Mouse (Mus musculus) adrenal gland, adult 18-20 months (tissue): Measurements from ENCODE around the gene Gm4131. TPM values are rescaled to one million over a fixed set of nuclear protein-coding genes. Genes with fewer than 3 reads are reported as not detected.
A peak's percentile ranks its signal among the peaks of the same experiment; 100 is the strongest.
"Not testable (repeated sequence)": the region's sequence is repeated elsewhere in the genome, so short reads cannot be mapped to it uniquely, and the experiment has no call there.

Experiments
- DNase-seq, 2 experiments: peaks; one replicate each; pipeline ENCODE4 v3.0.0; 2021 to 2022; ENCODE audit warnings: low spot score in 2 of 2
- long read RNA-seq, 2 experiments: library from polyadenylated mRNA; stranded (forward); transcript quantifications; one replicate each; pipeline ENCODE4 v2.0.0; 2021
- total RNA-seq, 2 experiments: library from RNA; stranded (reverse); gene quantifications; 1 replicate in 1 of 2; 2 replicates in 1 of 2; pipeline ENCODE4 v1.2.3; 2021

Gene Gm4131
- not detected for total RNA-seq
- long read RNA-seq, experiment 1 = 0 reads
- long read RNA-seq, experiment 2 = 0 reads

DNA sequence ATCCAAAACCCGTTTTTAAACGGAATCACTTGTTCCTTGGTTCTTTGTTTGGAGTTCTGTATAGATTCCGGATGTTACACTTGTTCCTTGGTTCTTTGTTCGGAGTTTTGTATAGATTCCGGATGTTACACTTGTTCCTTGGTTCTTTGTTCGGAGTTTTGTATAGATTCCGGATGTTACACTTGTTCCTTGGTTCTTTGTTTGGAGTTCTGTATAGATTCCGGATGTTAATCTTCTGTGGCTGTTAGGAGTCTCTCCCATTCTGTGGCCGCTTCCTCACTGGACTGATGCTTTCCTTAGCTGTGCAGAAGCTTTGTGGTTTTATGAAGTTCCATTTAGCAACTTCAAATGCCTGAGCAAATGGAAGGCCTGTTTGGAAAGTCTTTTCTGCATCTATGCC, at the start of gene Gm4131:
Gene Gm4131, minus strand, starts transcription at position 101 of the 400 bp plus-strand sequence.
- not testable (repeated sequence) for DNase-seq

DNA sequence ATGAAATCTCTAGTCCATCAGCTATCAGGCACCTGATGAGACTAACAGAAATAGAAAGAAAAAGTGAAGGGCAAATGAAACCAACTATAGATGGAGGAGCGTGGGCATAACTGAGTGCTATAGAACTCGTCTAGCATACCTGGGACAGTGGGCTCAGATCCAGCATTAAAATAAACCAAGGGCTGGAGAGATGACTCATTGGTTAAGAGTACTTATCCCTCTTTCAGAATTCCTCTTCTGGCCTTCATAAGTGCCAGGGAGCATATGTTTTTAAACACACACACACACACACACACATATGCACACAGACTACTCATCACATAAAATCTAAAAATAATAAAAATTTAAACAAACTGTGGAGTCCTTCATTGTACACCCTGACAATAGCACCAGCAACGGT, 43.2 kb upstream of the Gm4131 start:
- DNase-seq = no peak

DNA sequence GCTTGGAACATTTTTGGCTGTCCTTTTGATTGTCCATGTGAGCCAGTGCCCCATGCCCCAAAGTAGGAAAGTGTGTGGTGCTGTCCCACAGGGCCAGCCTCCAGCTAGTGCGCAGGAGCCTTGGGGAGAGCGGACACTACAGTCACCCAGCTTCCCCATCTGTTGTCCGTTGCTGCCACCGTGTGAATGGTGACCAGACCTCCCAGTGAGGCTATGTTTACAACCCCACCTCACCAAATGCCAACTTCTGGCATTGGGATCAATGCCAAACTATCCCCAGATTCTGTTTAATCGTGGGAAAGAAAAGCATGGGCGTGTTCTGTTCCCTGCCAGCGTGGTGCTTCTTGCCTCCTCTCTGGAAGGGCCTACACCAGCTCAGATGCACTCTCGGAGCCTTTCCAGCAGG, 41.1 kb upstream of the Gm4131 start:
- peak in 1 of 2 experiments; percentile 4 for DNase-seq

DNA sequence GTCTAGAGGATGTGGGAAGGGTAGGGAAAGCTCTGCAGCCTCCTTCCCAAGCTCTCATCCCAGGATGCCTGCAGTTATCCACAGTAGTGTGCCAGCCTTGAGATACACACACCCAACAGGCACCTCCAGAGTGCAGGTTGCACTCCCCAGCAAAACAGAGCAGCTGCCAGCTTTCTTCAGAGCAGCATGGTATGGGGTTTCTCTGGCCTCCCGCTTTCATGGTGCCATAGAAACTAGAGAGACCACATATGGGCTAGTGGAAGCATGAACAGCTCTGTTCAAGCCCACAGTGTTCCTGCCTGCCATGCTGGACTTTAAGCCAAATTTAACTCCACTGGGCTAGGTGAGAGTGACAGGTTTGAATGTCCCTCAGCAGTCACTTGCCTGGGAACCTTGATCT, 36.1 kb upstream of the Gm4131 start:
- no peak for DNase-seq

DNA sequence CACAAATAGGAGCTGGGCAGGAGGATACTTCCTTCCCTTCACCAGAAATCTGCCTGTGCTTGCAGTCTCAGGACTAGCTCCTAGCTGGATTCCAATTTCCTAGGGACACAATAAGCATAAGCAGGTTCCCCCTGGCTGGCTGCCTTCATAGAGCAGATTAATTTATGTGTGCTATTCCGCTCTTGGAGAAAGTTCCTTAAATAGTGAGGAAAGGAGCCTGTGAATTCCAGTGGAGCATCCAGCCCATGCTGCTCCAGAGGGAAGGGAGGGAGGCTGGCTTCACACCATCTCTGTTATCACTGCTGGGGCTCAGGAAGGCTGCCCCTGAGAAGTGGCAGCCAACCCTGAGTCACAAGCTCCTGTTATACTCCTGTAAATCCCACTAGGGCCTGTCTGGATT, 35.5 kb upstream of the Gm4131 start:
- DNase-seq = no peak

DNA sequence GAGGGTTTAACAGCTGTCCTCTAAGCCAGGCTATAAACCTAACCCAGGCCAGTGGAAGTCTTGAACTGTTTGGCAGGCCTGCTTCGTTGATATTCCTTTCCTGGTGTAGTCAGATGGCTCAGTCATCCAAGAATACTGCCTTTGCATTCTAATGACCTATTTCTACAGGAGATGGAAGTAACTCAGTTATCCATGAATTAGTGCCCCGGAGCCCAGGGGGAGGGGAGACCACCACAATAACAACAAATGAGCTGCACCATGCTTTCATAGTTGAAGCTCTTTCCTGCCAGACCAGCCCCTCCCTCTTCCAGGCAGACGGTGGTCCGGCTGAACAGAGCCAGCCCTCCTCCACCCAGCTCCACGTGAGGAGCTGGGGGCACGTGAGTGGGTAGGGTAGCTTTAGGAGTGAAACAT, 33.4 kb upstream of the Gm4131 start:
- DNase-seq = no peak

DNA sequence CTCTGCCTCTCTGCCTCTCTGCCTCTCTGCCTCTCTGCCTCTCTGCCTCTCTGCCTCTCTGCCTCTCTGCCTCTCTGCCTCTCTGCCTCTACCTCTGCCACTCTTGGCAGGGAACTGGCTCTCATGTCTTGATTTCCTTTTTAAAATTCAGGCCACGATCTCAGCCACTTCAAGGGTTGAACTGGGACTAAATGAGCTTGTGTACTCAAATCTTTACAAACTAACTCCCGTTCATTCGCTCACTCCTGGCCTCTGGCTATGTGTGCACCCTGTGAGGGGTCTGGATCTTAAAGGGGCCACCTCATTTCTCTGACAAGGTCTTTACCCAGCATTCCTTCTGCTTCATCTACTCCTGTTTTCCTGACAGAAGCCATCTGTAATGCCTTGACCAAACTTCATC, 18.6 kb upstream of the Gm4131 start:
- no peak for DNase-seq

DNA sequence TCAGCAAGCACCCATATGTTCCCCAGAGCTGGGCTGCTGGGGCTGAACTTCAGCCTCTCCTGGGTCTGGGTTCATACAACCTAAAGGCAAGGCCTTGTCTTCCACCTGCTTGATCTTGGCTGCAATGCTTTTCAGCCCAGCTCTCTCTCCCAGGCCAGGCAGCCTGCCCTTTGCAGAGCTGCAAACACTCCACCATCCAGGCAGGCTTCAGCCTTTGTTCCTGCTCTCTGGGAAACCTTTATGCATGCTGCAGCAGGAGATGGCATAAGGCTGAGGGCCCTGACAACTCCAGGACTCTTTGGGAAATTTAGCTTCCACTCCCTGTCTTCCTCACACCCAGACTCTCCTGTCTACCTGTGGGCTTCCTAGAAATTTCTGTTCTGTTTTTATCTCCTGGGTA, 17.9 kb upstream of the Gm4131 start:
- DNase-seq = no peak

DNA sequence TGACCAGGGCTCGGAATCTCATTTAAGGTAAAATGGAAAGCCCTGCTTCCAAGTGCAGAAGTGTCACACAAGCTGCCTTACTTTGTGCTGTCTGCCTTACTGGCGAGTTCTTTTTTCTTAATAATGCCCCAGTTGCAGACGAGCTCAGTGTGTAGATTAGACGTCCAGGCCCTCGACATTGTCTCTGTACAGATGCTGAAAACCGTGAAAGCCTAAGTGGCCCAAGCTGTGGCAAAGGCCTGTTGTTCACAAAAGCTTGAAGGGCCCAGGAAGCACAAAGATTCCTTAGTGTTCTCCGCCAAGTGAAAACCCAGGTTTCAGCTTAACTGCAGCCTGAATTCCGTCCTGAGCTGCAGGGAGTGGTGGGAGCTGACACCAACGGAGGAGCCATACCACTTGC, 15.0 kb upstream of the Gm4131 start:
- DNase-seq = no peak

DNA sequence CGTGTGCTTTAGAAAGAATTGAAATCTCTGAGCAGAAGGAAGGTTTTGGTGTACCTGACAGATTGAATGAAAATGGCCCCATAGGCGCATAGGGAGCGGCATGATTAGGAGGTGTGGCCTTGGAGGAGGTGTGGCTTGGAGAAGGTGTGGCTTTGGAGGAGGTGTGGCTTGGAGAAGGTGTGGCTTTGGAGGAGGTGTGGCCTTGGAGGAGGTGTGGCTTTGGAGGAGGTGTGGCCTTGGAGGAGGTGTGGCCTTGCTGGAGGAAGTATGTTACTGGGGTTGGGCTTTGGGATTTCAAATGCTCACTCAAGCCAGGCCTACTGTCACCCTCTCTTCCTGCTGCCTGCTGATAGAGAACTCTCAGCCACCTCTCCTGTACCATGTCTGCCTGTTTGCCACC, 14.2 kb upstream of the Gm4131 start:
- DNase-seq = no peak

DNA sequence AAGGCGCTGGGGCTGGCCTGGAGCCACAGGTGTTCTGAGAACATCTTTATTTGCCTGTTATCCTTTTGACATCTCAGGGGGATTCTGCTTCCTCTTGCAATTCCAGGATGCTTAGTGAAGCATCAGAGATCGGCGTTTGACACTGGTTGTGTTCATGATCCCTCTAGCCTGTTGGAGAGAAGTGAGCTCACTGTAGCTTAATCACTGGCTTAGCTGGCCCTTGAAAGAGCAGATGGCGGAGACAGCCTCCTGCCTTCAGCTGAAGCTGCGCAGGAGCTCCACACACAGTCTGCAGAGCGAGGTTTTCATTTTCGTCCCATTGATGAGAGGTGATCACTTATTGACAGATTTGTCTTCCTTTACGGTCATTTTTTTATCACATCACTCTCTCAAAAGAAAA, 9.1 kb upstream of the Gm4131 start:
- no peak for DNase-seq

DNA sequence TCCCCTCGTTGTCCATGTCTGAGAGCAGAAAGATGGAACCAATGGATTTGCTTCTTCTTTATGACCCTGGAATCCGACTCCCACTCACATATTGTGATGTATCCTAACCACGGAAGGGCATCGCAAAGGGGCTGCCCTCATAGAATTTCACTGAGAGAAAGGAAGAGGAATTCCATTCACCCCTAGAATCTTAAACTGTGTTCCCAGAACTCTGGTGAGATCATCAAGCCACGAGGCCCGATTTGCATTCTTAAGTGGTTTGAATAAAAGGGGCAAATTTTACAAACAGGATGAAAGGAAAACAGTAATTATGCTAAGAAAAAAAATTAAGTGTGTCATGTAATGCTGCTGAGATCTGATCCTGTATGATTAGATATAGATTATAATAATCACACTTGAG, 8.2 kb upstream of the Gm4131 start:
- DNase-seq = no peak

DNA sequence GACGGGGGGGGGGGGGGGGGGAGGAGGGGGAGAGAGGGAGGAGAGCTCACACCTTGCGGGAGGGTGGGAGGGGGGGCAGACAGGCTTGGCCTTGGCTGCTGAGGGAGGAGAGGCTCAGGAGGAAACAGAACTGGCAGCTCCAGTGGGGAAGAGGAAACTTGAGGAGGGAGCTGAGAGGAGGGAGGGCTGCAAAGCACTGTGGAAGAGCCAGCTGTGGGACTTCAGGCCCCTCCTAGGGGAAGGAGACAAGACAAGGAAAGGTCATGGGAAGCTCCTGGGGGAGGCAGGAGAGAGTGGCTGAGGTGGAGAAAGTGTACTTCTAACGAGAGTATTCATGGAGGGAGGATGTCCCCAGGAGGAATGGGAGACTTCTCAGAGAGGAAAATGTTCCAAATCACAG, 6.7 kb upstream of the Gm4131 start:
- DNase-seq = no peak

DNA sequence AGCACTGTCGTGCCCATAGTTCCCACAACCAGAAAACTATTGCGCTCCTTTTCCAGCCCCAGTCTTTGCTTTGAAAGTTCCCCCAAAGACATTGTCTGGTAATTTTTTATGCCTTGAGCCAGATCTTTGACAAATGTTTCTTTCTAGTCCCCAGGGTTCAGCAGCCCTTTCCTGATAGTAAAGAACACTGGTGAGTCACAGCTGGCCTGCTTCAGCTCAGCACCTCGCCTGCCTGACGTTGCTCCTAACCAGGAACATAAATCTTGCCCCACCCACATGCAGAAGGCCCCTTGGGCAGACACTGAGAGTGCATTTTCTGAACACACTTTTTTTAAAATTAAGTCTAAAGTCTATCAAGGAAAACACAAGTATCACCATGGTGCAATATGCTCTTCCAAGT, 3.6 kb upstream of the Gm4131 start:
- no peak for DNase-seq

DNA sequence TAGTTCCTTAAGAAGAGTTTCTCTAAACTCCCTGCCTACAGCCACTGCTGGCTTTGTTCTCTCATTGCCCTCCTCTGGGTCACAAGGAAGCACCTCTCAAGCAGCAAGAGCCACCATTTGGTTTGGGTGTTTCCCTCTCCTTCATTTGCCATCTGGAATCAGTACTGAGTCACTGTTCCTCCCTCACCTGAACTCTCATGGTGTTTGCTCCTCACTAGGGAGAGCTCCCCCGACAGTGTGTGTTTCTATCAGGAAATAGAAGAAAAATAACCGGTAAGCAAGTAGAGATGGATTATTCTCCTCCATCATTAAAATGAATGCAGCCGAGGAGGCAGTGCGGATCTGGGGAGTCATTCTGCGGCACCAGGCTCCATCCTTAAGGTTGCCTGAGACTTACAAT, 2.7 kb upstream of the Gm4131 start:
- no peak for DNase-seq

DNA sequence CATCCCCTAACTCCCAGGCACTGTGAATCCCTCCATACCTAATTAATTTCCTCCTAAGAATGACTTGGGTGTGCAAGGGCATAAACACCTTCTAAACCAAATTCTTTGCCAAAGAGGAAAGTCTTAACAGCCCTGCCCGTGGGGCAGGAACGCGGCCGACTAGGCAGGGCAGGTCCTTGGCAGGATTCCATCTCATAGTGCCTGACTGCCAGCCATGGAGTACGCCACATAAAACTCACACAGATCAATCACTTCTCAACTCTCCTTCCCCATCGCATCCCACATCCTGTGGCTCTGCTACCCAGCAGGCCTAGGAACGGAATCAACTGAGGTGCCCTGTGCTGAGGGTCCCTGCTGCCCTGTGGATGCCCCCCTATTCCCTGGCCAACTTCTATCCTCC, 3.0 kb downstream of the Gm4131 start:
- DNase-seq = peak in 1 of 2 experiments; percentile 15

DNA sequence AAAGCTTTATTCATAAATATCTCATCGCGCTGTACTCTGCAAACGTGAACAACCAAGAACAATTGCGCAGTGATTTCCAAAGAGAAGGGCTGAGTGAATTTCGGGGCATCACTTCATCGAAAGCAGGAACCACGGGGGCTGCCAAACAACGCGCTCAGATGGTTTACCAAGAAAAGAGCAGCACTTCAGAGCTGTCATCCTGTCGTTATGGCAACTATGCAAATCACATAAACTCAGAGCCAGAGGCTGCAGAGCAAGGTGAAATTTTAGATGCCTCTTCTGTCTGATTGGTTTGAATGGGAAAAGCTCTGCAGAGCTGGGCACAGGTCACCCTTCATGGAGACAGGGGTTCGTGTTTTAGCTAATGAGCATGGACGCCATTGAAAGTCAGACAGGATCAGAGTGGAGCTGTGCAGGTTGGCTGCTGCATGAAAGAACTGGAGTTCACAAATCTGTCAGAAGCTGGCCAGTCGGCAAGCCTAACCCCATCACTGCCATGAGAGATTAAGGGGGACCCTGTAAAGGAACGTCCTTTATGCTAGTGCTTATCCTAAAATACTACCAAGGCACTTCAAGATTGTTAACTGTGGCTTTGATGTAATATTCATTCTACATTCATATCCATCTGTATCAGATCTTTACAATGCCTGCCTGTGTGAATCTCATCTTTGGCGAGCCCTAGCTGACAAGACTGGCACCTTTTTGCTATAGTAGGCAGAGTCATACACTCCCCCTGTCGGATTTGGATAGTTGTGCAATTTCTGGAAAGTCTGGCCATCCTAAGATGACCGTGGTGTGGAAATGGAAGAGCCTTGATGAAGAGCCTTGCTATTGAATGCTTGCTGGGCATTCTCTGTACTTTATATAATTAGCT, 4.6 kb downstream of the Gm4131 start:
- peak in 1 of 2 experiments; percentile 3 for DNase-seq

DNA sequence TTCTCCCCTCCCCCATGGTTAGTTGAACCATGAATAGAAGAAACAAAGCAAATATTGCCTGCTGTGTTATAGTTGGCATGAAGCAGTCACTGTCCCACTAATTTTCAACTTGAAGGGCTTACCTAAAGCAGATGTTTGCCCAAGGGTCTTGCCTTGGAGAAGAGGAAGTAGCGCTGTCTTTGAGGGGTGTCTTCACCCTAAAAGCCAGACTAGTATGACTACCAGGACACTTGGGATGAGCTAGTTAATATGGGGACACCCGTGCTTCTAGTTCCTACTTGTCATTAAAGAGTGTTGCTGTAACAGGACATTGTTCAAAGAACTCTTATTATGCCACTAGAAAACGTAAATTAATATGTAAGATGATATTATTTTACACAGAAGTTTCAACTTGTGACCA, 9.6 kb downstream of the Gm4131 start:
- no peak for DNase-seq

DNA sequence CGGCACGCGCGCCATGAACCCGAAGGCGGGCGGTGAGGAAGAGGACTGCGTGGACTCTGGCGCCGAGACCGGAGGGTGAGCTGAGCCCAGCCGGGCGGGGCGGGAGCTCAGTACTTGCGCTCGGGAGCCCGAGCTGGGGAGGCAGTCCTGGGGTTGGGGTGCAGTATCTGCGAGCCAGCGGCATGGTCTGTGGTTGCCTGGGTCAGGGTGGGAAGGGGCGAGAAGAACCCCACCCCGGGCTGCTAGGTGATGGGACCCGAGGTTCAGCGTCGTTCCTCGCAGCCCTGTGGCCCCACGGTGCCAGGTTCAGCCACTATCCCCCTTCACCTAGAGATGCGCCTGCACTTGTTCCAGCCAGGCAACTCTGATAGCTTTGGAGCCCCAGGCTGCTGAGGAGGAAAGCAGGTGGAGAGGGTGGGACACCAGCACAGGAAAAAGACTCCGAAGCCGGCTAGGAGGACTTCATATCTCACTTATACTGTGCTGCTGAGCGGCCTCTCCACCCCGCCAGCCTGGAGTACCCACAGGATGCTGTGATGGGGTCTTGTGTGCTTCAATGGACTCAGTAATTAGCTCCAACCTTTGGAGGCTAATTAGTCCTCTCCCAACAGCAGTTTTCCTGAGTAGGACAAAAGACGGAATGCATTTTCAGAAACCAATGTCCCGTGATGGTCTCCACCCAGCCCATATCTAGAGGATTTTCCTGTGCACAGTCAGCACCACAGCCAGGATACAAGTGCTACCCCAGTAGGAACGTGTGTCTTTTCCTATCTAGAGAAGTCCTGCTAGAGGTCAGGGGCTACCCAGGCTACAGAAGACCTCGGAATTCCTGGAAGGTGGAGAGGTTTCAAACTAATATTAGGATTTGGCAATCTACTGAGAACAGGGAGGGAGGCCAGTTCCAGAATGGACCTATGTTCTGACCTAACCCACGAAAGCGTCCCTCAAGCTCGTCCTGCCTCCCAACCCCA, 10.6 kb downstream of the Gm4131 start:
- no peak for DNase-seq

DNA sequence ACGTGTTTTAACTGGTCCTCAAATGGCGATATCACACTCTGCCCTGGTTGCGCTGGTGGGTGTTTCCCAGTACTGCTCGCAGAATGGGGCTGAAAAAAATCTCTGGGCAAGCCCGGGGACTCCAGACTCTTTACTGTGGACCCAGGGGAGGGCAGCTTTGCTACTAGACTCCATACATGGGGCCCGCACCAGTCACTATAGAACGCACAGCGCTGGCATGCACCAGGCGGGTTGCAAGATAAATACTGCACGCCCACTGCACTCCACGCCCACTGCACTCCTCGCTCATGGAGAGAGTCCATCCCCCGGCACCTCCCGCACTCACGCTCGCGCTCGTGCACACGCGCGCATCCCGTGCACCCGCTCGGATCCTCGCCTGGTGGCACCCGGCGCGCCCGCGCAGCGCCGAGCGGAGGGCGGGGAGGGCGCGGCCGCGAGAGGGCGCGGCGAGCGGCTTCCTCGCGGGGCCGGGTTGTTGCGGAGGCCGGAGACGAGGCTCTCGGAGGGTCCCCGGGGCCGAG, 11.4 kb downstream of the Gm4131 start, which contains the start of gene Fam124a:
Gene Fam124a, plus strand, starts transcription at position 429 of the 521 bp plus-strand sequence.
- DNase-seq = peak; percentile 60 to 65

DNA sequence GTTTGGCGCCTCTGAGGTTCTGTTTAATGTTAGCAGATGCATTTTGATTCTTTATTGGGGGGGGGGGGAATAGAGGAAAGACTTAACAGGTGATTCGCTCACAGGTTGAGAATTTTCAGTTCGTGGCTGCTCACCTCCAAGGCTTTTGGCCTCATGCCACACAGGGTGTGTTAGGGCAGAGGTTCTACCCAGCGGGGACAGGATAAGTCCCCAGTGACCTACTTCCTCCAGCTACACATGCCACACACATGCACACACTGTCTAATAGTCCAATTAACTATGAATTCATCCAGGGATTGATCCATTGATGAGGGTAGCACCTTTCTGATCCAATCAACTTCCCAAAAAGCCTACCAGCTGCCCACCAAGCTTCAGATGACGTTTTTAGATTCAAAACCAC, 12.9 kb downstream of the Gm4131 start:
- DNase-seq = no peak

DNA sequence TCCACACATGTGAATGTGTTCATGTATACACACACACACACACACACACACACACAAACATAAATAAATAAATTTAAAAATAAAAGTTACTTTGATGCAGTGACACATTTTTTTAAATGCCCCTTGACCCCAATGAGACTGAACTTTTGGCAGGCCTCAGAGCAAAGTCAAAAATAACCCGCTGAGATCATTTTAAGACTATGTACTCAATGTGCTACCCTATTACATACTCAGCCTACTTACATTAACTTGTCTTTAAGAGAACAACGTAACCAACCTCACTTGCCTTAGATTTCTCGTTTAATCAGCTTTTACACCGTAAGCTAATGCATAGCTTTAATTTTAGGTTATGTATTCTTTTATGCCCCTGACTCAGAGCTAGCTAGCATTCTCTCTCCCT, 13.9 kb downstream of the Gm4131 start:
- DNase-seq = no peak
